18 mouse cellular contexts compared by ENCODE assay signal in genomic region chr1:129898121-129898520, GRCm38 (mm10).
"Had no signal": no experiment of that assay in that cellular context is flagged by ENCODE, and none has a peak within 500 bp of the region (broad histone marks: within the 10 kb centered on the region; RNA-seq: fewer than 3 reads in every experiment).

No protein-coding gene starts in this region.

- H3K36me3 ChIP-seq: midbrain, embryonic 10.5 days; midbrain, embryonic 13.5 days; midbrain, embryonic 15.5 days; neural tube, embryonic 13.5 days; neural tube, embryonic 15.5 days had no signal

- H3K4me1 ChIP-seq: midbrain, embryonic 10.5 days; midbrain, embryonic 13.5 days; midbrain, embryonic 15.5 days; neural tube, embryonic 13.5 days; neural tube, embryonic 15.5 days had no signal

- H3K4me3 ChIP-seq: midbrain, embryonic 10.5 days; midbrain, embryonic 13.5 days; midbrain, embryonic 15.5 days; myocyte; neural tube, embryonic 13.5 days; neural tube, embryonic 15.5 days had no signal

- H3K27me3 ChIP-seq: midbrain, embryonic 13.5 days; midbrain, embryonic 15.5 days; neural tube, embryonic 13.5 days; neural tube, embryonic 15.5 days had no signal

- H3K27ac ChIP-seq: midbrain, embryonic 10.5 days; midbrain, embryonic 13.5 days; midbrain, embryonic 15.5 days; neural tube, embryonic 13.5 days; neural tube, embryonic 15.5 days had no signal

- H3K9me3 ChIP-seq: midbrain, embryonic 10.5 days; midbrain, embryonic 13.5 days; midbrain, embryonic 15.5 days; neural tube, embryonic 13.5 days; neural tube, embryonic 15.5 days had no signal

- H3K9ac ChIP-seq: lung, embryonic 14.5 days; midbrain, embryonic 13.5 days; midbrain, embryonic 15.5 days; neural tube, embryonic 13.5 days; neural tube, embryonic 15.5 days had no signal

- ATAC-seq: midbrain, embryonic 13.5 days; midbrain, embryonic 15.5 days had no signal

- DNase-seq: lung, adult 18-20 months; lung, embryonic 14.5 days; lung, postnatal 10 days; lung, postnatal 4 days; retina, postnatal 1 day; right cerebral cortex, adult 18-20 months; right cerebral cortex, postnatal 25 days; right cerebral cortex, postnatal 4 days; spleen, adult 18-20 months; thymus, adult 2 months; thymus, postnatal 25 days; thymus, postnatal 4 days had no signal

- H3K4me2 ChIP-seq: lung, embryonic 14.5 days; midbrain, embryonic 13.5 days; midbrain, embryonic 15.5 days; neural tube, embryonic 13.5 days; neural tube, embryonic 15.5 days had no signal
